Mouse (Mus musculus) hindbrain, postnatal 0 days (tissue): ENCODE measurements at regions not wholly inside any gene's neighbourhood (a gene's known extent, or its start where the extent isn't known, plus 50 kb on each side); places are given as distances from the start of the nearest gene placed in this dataset.

Source experiments
- ATAC-seq: fragments of 200-750 bp; cut with Nextera tagmentation; 2 replicates; pipeline ENCODE4 v1.8.0; 2017; ENCODE audit warnings: mild to moderate bottlenecking, moderate TSS enrichment, moderate library complexity
- DNase-seq: peaks from one replicate; pipeline ENCODE4 v3.0.0-alpha.2; 2015; ENCODE audit warnings: low spot score
- H3K27ac ChIP-seq: fragments of 300-500 bp; sonication (generic); 2 replicates; pipeline ENCODE4 v1.5.1; 2014; ENCODE audit warnings: mild to moderate bottlenecking
- H3K27me3 ChIP-seq: fragments of 300-500 bp; sonication (generic); 2 replicates; pipeline ENCODE4 v1.6.1; 2014; ENCODE audit warnings: low read length, mixed read lengths; ENCODE audit not compliant: insufficient read depth
- H3K36me3 ChIP-seq: fragments of 300-500 bp; sonication (generic); 2 replicates; pipeline ENCODE4 v1.6.1; 2014; ENCODE audit warnings: low read length, mixed read lengths; ENCODE audit not compliant: insufficient read depth
- H3K4me1 ChIP-seq: fragments of 300-500 bp; sonication (generic); 2 replicates; pipeline ENCODE4 v1.6.1; 2014; ENCODE audit warnings: antibody characterized with exemption, low read length, mixed read lengths; ENCODE audit not compliant: insufficient read depth
- H3K4me2 ChIP-seq: fragments of 300-500 bp; sonication (generic); 2 replicates; pipeline ENCODE4 v1.6.1; 2014; ENCODE audit warnings: low read depth, mild to moderate bottlenecking, low read length, moderate library complexity, mixed read lengths
- H3K4me3 ChIP-seq: fragments of 300-500 bp; sonication (generic); 2 replicates; pipeline ENCODE4 v1.5.1; 2014; ENCODE audit warnings: low read length
- H3K9ac ChIP-seq: fragments of 300-500 bp; sonication (generic); replicated peaks from 2 replicates; pipeline ENCODE4 v1.6.1; 2014; ENCODE audit warnings: mild to moderate bottlenecking, low read length, moderate library complexity, mixed read lengths
- H3K9me3 ChIP-seq: fragments of 300-500 bp; sonication (generic); 2 replicates; pipeline ENCODE4 v1.6.1; 2016; ENCODE audit warnings: low read length, mixed read lengths
- CTCF ChIP-seq: IDR thresholded peaks from 2 replicates; pipeline ENCODE4 v1.5.1; 2016; ENCODE audit warnings: antibody characterized with exemption, control low read depth, low read depth
- WGBS: fragments of 180-500 bp; shearing (Covaris S2); extraction: QIAGEN DNeasy Blood & Tissue Kit; methylation state at CpG from one replicate; pipeline ENCODE4 v1.1.7; 2014; 5-methylcytosine and 5-hydroxymethylcytosine counted together

- Histone ChIP-seq H3K4me2 (no peak overlapping the region), H3K9me3 (no peaks in the 10 kb centered on the region), H3K4me3 (no peak overlapping the region), H3K36me3 (no peaks in the 10 kb centered on the region), H3K27ac (no peak overlapping the region), H3K27me3 (no peaks in the 10 kb centered on the region), H3K9ac (no peak overlapping the region), H3K4me1 (no peaks in the 10 kb centered on the region)
- no peak for TF ChIP-seq CTCF
- ATAC-seq (no peak), DNase-seq (no peak)
- WGBS, result 77% methylated on average over 2 of the region's 2 CpGs
Measured at GRCm38 (mm10) chr16:83092059-83092458, 263.9 kb downstream of the Gm21833 start.

GRCm38 (mm10) chr16:83111128-83111527 lies 282.9 kb downstream of the Gm21833 start:
- Histone ChIP-seq H3K9me3 (no peaks in the 10 kb centered on the region), H3K36me3 (no peaks in the 10 kb centered on the region), H3K4me3 (no peak overlapping the region), H3K4me2 (no peak overlapping the region), H3K4me1 (no peaks in the 10 kb centered on the region), H3K9ac (no peak overlapping the region), H3K27ac (no peak overlapping the region), H3K27me3 (no peaks in the 10 kb centered on the region)
- DNase-seq (no peak), ATAC-seq (no peak)
- WGBS, result 80% methylated on average over 1 of the region's 1 CpGs
- no peak for TF ChIP-seq CTCF

GRCm38 (mm10) chr16:83131876-83132275 lies 303.7 kb downstream of the Gm21833 start:
- Histone ChIP-seq H3K9ac (no peak overlapping the region), H3K36me3 (no peaks in the 10 kb centered on the region), H3K27me3 (no peaks in the 10 kb centered on the region), H3K4me2 (no peak overlapping the region), H3K4me1 (no peaks in the 10 kb centered on the region), H3K4me3 (no peak overlapping the region), H3K9me3 (peaks cover 2% of the 10 kb centered on the region; the same call in 1 of the 2 replicates), H3K27ac (no peak overlapping the region)
- TF ChIP-seq CTCF, result no peak
- DNase-seq (no peak), ATAC-seq (no peak)

- TF ChIP-seq CTCF, result no peak
- no peaks in the 10 kb centered on the region for H3K4me1 ChIP-seq
- no peaks in the 10 kb centered on the region for H3K27me3 ChIP-seq
- ATAC-seq (no peak), DNase-seq (no peak)
- H3K9me3 ChIP-seq, result no peaks in the 10 kb centered on the region
- no peaks in the 10 kb centered on the region for H3K36me3 ChIP-seq
- no peak overlapping the region for H3K9ac ChIP-seq
- H3K4me2 ChIP-seq, result no peak overlapping the region
- no peak overlapping the region for H3K27ac ChIP-seq
- no peak overlapping the region for H3K4me3 ChIP-seq
- 90% methylated on average over 1 of the region's 1 CpGs for WGBS
Measured at GRCm38 (mm10) chr16:83173021-83173420, 344.8 kb downstream of the Gm21833 start.

GRCm38 (mm10) chr16:83193441-83193953 lies 365.3 kb downstream of the Gm21833 start:
- Histone ChIP-seq H3K36me3 (no peaks in the 10 kb centered on the region), H3K4me3 (no peak overlapping the region), H3K27ac (no peak overlapping the region), H3K4me1 (no peaks in the 10 kb centered on the region), H3K4me2 (no peak overlapping the region), H3K27me3 (no peaks in the 10 kb centered on the region), H3K9ac (no peak overlapping the region), H3K9me3 (no peaks in the 10 kb centered on the region)
- no peak for TF ChIP-seq CTCF
- no peak for DNase-seq
- no peak for ATAC-seq

- ATAC-seq, result no peak
- Histone ChIP-seq H3K4me1 (no peaks in the 10 kb centered on the region), H3K9me3 (no peaks in the 10 kb centered on the region), H3K36me3 (no peaks in the 10 kb centered on the region), H3K4me3 (no peak overlapping the region), H3K4me2 (no peak overlapping the region), H3K27me3 (no peaks in the 10 kb centered on the region), H3K9ac (no peak overlapping the region), H3K27ac (no peak overlapping the region)
- DNase-seq, result peak; percentile 20
- no peak for TF ChIP-seq CTCF
- WGBS, result 63% methylated on average over 3 of the region's 3 CpGs
Measured at GRCm38 (mm10) chr16:83197812-83198211, 369.6 kb downstream of the Gm21833 start.
